Mouse (Mus musculus) frontal cortex, postnatal 36 days (tissue): Measurements from ENCODE around the gene Copz1.
"Not testable (repeated sequence)": the region's sequence is repeated elsewhere in the genome, so short reads cannot be mapped to it uniquely, and the experiment has no call there.

Experiments used
- DNase-seq, 2 experiments: peaks; one replicate each; pipeline ENCODE4 v3.0.0; 2022; ENCODE audit warnings: low spot score in 2 of 2

The Copz1 gene

DNA sequence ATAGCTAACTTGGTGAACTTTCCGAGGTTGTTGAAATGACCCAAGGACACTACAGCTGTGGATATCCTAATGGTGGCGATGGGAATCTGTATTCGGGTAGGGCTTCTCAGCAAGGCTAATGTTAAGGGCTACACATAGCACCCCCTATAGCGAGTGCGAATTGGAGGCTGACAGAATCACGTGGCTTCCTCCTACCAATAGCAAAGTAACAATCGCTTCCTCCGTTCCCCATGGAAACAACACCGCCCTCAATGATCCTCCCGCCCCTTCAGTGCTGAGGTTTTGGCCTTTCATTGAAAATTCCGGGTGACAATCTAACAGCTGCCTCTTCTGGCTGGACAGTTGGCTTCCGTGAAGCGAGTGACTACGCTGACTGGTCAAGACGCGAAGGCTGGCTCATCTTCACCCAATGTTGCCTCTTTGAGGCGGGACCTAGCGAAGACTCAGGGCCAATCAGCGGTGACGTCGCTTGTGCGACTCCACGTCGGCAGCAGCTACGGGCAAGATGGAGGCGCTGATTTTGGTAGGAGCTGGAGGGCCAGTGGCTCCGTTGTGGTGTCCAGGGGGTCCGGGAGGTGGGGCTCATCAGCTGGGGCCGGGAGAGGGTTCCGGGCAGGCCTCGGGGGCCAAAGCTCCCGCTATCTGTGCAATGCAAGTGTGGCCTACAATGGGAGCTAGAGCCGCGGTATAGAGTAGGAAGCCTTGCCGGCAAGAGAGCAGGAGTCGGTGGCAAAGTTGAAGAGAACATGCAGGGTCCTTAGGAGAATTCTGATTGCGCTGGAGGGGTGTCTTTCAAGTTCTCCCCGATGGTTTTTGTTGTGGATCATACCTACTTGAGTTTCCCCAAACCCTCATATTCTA lies at the start of gene Copz1:
Gene Copz1 (plus strand): TSS at position 296 of the 861 bp plus-strand sequence.
- DNase-seq = peak; percentile 95 to 99

DNA sequence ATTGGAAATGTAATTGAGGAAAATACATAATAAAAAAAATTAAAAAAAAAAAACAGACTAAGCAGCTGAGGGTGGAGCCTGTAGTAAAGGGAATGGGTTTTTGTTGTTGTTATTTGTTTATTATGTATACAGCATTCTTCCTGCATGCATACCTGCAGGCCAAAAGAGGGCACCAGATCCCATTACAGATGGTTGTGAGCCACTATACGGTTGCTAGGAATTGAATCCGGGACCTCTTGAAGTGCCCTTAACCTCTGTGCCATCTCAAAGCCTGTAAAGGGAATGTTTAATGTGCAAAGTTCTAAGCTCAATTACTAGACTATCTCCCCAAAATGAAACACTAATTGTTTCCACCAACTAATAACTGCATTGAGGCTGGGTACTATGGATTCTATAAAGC lies 48.4 kb upstream of the Copz1 start:
- DNase-seq = no peak

- no peak for DNase-seq
These were observed 45.5 kb upstream of the Copz1 start for GRCm38 (mm10) chr15:103227022-103227421.

GRCm38 (mm10) chr15:103227572-103227971 lies 44.9 kb upstream of the Copz1 start:
- no peak for DNase-seq

DNA sequence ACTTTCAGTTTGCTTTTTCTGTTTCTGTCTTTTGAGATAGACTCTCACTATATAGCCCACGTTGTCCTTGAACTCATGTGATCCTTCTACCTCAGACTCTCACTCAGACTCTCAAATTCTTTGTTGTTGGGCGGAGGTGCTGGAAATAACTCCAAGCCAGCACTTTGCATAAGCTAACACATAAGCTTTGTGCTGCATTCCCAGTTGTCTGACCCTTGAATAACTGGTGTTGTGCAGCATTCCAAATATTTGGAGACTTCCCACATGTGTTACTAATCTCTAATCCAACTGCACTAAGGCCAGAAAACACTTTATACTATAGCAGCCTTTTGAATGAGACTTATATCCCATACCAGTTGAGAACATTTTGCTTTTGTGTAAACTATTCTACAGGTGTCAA lies 43.6 kb upstream of the Copz1 start:
- no peak for DNase-seq

DNA sequence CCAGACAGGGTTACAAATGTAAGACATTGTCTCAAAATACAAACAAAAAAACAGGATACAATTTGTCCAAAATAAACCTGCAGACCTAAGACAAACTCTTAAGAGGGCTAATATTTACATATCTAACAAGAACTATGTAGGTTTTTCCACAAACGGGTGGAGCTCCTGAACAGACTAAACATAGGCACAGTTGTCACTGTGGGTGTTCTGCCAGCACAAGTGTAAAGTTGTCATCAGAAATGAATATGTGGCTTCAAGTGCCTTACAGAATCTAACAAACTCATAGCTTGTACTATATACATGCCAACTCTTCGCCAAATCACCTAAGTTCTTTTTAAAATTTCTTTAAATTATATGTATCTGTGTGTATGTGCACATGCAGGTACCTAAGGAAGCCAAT lies 39.4 kb upstream of the Copz1 start:
- DNase-seq = peak in 1 of 2 experiments; percentile 62

- DNase-seq = no peak
These were observed 35.2 kb upstream of the Copz1 start for GRCm38 (mm10) chr15:103237295-103237694.

GRCm38 (mm10) chr15:103239130-103239684 lies 33.3 kb upstream of the Copz1 start:
- DNase-seq = peak; percentile 89 to 96

DNA sequence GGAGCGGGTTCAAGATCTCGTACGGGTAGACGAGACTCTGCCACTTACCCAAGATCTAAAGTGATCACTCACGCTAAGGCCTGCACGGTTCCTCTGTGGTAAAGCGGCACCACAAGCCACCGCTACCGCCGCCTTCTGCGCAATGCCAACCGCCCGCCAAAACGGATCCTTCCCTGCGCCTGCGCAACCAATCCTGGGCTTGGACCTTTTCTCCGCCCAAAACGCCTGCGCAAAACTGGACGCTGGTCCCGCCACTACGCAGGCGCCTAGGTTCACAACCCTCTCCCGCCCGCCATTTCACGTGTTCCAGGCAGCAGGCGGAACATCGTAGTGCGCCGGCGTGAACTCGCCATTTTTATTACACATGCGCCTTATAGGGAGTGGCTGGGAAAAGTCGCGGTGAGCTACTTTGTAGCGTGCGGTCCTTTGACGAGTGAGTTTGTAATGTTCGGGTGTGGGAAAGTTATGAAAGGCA lies 32.8 kb upstream of the Copz1 start, which contains the start of gene Cbx5:
Gene Cbx5 (minus strand): TSS at position 132 of the 475 bp plus-strand sequence.
- DNase-seq = peak; percentile 99

DNA sequence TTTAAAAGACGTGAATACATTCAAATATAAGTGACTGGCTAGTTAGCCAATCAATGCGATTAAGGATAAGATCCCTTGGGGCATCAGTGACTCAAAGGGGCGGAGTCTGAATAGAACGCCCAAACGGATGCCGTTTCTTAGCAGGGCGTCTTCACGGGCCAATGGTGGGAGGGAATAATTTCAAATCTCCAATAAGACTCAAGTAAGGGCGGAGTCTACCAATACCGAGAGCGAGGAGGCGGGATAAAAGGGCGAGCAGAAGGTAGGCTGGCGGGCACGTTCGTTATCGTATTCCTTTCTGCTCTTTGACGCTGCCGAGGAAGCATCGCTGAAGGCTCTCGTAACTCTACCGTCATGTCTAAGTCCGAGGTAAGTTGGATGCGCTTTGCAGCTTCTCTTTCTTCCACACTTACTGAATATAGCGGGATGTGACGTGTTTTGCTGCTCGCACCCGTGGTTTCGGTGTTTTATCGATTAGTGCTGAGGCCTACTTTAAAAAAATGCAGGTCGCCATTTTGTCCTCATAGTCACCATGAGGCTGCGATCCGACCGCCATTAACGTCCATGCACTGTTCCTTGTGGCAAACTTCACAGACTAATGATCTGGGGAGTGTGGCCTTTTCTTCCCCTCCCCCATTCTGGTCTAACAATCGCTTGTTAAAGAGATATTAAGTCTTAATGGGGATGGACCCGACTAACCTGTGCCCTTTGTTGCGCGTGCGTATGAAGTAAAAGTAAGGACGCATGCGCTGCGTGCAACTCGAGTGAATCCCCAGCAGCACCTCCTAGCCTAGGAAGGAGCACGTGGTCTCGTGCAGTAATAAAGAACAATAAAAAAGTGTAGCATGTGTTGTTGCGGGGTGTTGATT lies 32.1 kb upstream of the Copz1 start, which contains the start of gene Hnrnpa1:
Gene Hnrnpa1 (plus strand): TSS at position 273 of the 869 bp plus-strand sequence.
- DNase-seq = peak; percentile 92 to 96

GRCm38 (mm10) chr15:103241071-103242018 lies 31.2 kb upstream of the Copz1 start:
- not testable (repeated sequence) for DNase-seq

- DNase-seq = no peak
These were observed 29.6 kb upstream of the Copz1 start for GRCm38 (mm10) chr15:103242885-103243284.

DNA sequence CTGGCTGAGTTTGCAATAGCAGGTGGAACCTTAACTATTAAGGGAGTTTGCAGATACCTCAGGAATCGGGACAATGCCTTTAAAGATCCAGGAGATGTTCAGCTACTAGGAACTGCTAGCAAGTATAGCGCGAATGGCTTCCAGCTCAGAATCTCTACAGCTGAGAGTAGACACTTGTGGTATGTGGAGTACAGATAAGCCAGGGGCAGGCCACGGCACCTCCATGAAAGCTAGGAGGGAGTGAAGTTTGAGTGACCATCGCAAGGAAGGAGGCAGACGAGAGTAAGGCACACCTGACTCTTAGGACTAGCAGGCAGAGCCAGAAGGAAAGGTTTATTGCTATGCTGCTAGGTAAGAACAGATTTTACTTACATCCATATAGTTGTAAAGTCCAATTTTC lies 26.9 kb upstream of the Copz1 start:
- DNase-seq = no peak

GRCm38 (mm10) chr15:103247078-103247781 lies 25.3 kb upstream of the Copz1 start:
- no peak for DNase-seq

GRCm38 (mm10) chr15:103247782-103248400 lies 24.6 kb upstream of the Copz1 start:
- DNase-seq = no peak

GRCm38 (mm10) chr15:103248401-103249313 lies 23.9 kb upstream of the Copz1 start:
- no peak for DNase-seq

GRCm38 (mm10) chr15:103249511-103249910 lies 23.0 kb upstream of the Copz1 start:
- not testable (repeated sequence) for DNase-seq

GRCm38 (mm10) chr15:103250195-103250740 lies 22.2 kb upstream of the Copz1 start:
- peak; percentile 33 to 40 for DNase-seq
